Mouse (Mus musculus) E14TG2a.4 (cell line): ENCODE measurements at regions not wholly inside any gene's neighbourhood (a gene's known extent, or its start where the extent isn't known, plus 50 kb on each side); places are given as distances from the start of the nearest gene placed in this dataset.

Experiments used
- CTCF ChIP-seq: conservative IDR thresholded peaks from 2 replicates; pipeline ENCODE4 v1.5.1; 2014; ENCODE audit warnings: low read length
- NANOG ChIP-seq: IDR thresholded peaks from 2 replicates; pipeline ENCODE4 v1.6.1; 2014; ENCODE audit warnings: borderline replicate concordance, low read length, mixed read lengths

DNA sequence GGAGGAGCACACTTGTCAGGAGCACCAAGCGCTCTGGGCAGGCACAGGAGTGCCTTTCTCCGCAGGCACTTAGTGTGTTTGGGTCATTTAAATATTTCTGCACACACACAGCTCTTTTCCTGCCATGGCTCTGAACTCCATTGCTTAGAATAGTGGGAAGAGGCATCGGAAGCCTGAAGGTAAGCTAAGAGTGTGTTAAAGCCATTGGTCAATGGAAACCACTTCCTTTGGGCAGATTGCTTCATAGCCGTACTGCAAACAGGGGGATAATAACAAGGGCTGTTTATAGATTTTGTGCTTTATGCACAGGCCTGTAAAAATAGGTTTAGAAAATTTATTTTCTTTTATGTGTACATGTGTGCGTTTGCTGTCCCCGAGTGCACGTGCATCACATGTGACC, 76.0 kb upstream of the Zfp217 start:
- TF ChIP-seq CTCF (no peak), NANOG (no peak)
